Comparison of ENCODE assay signal across 24 mouse cellular contexts in the genomic region with DNA sequence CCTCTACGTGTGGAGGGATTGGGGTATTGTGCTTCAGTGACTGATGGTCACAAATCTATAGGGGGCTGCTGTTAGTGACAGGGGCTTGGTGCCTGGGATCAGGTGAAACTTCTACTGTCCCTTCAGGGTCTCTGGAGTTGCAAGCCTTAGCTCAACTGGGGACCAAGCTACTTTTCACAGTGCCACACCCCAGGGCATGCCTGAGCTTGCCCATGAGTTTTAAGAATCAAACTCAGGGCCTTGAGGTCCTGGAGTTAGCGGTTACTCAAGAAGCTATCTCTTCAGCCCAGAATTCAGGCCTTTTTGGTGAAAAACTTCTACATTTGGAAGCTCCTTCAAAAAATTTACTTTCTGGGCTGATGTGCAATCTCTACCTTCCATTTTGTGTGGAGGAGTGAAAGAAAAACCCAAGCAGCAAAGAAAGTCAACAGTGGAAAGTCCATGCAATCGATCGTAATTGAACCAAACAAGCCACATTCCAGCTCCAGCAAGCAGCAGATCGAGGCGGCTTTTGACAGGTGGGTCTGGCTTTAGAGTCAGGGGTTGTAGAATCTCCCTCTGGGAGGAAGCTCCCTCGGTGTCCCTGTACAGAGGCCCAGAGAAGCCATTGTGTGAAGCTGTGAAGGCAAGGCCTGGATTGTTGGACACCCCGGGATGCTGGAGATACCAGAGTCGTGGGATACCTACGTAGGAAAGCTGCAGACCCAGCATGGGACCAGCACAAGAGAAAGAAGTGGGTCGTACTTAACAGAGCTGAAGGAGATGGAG. TPM values are rescaled to one million over a fixed set of nuclear protein-coding genes. Genes with fewer than 3 reads are reported as not detected.
DNase-seq lines count a peak whose midpoint lies in the region; ATAC-seq and TF ChIP-seq lines count a peak whose summit lies in the region.
"Had no signal": no experiment of that assay in that cellular context is flagged by ENCODE, and none has a peak within 500 bp of the region (broad histone marks: within the 10 kb centered on the region; RNA-seq: fewer than 3 reads in every experiment).

No protein-coding gene starts in this region.

- no peak for DNase-seq in embryonic facial prominence, embryonic 14.5 days (ENCODE audit: low spot score)
- no peak for DNase-seq in embryonic facial prominence, embryonic 10.5 days (ENCODE audit: low spot score)
- no peak for DNase-seq in CH12.LX (ENCODE audit: extremely low read depth)
- no peak for DNase-seq in gastrocnemius, postnatal 10 days
- DNase-seq in hindbrain, embryonic 11.5 days (ENCODE audit: low spot score): no peak
- DNase-seq in left cerebral cortex, postnatal 25 days (ENCODE audit: low spot score in 2 of 2): no peak
- DNase-seq: cerebellum, postnatal 10 days; embryo, embryonic 11 days; heart, postnatal 10 days; kidney, postnatal 4 days; left cerebral cortex, postnatal 4 days; lung, embryonic 14.5 days; lung, postnatal 4 days; right cerebral cortex, postnatal 14 days; thymus, postnatal 4 days had no signal

- in situ Hi-C loops in CH12.LX (cut with MboI; ENCODE audit: low pct_ligation_motif_present, low pct_unique_long_range_greater_than_20kb, low sequenced_read_pairs): no loop called here

- no peaks in the 10 kb centered on the region for H3K9me3 ChIP-seq in embryonic facial prominence, embryonic 14.5 days (ENCODE audit: control insufficient read depth, low read length)
- H3K9me3 ChIP-seq in embryonic facial prominence, embryonic 10.5 days: no peaks in the 10 kb centered on the region
- H3K9me3 ChIP-seq in CH12.LX (replicated peaks; ENCODE audit: low read length): no peaks in the 10 kb centered on the region
- H3K9me3 ChIP-seq in embryonic facial prominence, embryonic 15.5 days (replicated peaks): no peaks in the 10 kb centered on the region
- no peaks in the 10 kb centered on the region for H3K9me3 ChIP-seq in liver, embryonic 16.5 days (replicated peaks; ENCODE audit: control insufficient read depth, low read length)
- H3K9me3 ChIP-seq in hindbrain, embryonic 11.5 days (ENCODE audit: control insufficient read depth, low read length): no peaks in the 10 kb centered on the region
- H3K9me3 ChIP-seq: hindbrain, embryonic 15.5 days; midbrain, embryonic 10.5 days; neural tube, embryonic 12.5 days had no signal

- no peak for TF ChIP-seq CTCF in CH12.LX (conservative IDR thresholded peaks at IDR 0.05 in 1 of 2, IDR thresholded peaks at IDR 0.05 in 1 of 2; ENCODE audit: low read depth in 2 of 2, low read length in 2 of 2)

- H3K4me3 ChIP-seq in embryonic facial prominence, embryonic 14.5 days (ENCODE audit: low read depth, low read length): no peak overlapping the region
- H3K4me3 ChIP-seq in embryonic facial prominence, embryonic 10.5 days: no peak overlapping the region
- H3K4me3 ChIP-seq in CH12.LX (replicated peaks in 1 of 3; ENCODE audit: low read depth in 2 of 3, low read length in 2 of 3, poor library complexity in 1 of 3): peak overlapping the region; percentile 3 to 77 (median 60)
- H3K4me3 ChIP-seq in embryonic facial prominence, embryonic 15.5 days (replicated peaks): no peak overlapping the region
- H3K4me3 ChIP-seq in liver, embryonic 16.5 days (ENCODE audit: low read depth, low read length): peak overlapping the region; percentile 23
- no peak overlapping the region for H3K4me3 ChIP-seq in hindbrain, embryonic 11.5 days (ENCODE audit: low read depth, low read length)
- H3K4me3 ChIP-seq: hindbrain, embryonic 15.5 days; midbrain, embryonic 10.5 days; neural tube, embryonic 12.5 days had no signal

- H3K9ac ChIP-seq in embryonic facial prominence, embryonic 14.5 days (ENCODE audit: low read depth, low read length): no peak overlapping the region
- peak overlapping the region; percentile 99 for H3K9ac ChIP-seq in CH12.LX (ENCODE audit: insufficient read depth, low read depth)
- no peak overlapping the region for H3K9ac ChIP-seq in embryonic facial prominence, embryonic 15.5 days
- H3K9ac ChIP-seq in liver, embryonic 16.5 days (ENCODE audit: low read depth, low read length): no peak overlapping the region
- H3K9ac ChIP-seq in hindbrain, embryonic 11.5 days (ENCODE audit: low read depth, low read length): no peak overlapping the region
- H3K9ac ChIP-seq: hindbrain, embryonic 15.5 days; lung, embryonic 14.5 days; neural tube, embryonic 12.5 days had no signal

- intact Hi-C loops in left cerebral cortex, postnatal 25 days (cut with DNase I): loop anchor here (5.0 kb wide), 1 partner anchor 243 kb away; a partner anchor contains a TSS

- peaks cover 41% of the 10 kb centered on the region for H3K79me2 ChIP-seq in CH12.LX (replicated peaks; ENCODE audit: control insufficient read depth, extremely low read depth, insufficient read depth, poor library complexity, severe bottlenecking)

- H3K4me2 ChIP-seq in embryonic facial prominence, embryonic 14.5 days (ENCODE audit: low read depth, low read length): no peak overlapping the region
- peak overlapping the region; percentile 80; the same call in 1 of the 2 replicates for H3K4me2 ChIP-seq in CH12.LX (ENCODE audit: insufficient read depth, low read depth, poor library complexity, severe bottlenecking)
- H3K4me2 ChIP-seq in embryonic facial prominence, embryonic 15.5 days (replicated peaks): no peak overlapping the region
- H3K4me2 ChIP-seq in liver, embryonic 16.5 days (ENCODE audit: low read depth, low read length): peak overlapping the region; percentile 10
- H3K4me2 ChIP-seq in hindbrain, embryonic 11.5 days (replicated peaks; ENCODE audit: low read depth, low read length): no peak overlapping the region
- H3K4me2 ChIP-seq: hindbrain, embryonic 15.5 days; lung, embryonic 14.5 days; neural tube, embryonic 12.5 days had no signal

- WGBS in embryonic facial prominence, embryonic 14.5 days: 65% methylated on average over 11 of the region's 11 CpGs
- 64% methylated on average over 11 of the region's 11 CpGs for WGBS in embryonic facial prominence, embryonic 10.5 days
- WGBS in embryonic facial prominence, embryonic 15.5 days: 59% methylated on average over 11 of the region's 11 CpGs
- 50% methylated on average over 11 of the region's 11 CpGs for WGBS in liver, embryonic 16.5 days (ENCODE audit: insufficient replicate concordance)
- 63% methylated on average over 11 of the region's 11 CpGs for WGBS in hindbrain, embryonic 11.5 days

- ATAC-seq in embryonic facial prominence, embryonic 14.5 days (ENCODE audit: low read depth): no peak
- no peak for ATAC-seq in embryonic facial prominence, embryonic 15.5 days (ENCODE audit: insufficient number of reproducible peaks, low FRiP score, low TSS enrichment, low read depth)
- no peak for ATAC-seq in liver, embryonic 16.5 days (ENCODE audit: low read depth)
- no peak for ATAC-seq in hindbrain, embryonic 11.5 days (ENCODE audit: low FRiP score)
- ATAC-seq: CD4-positive, CD25-positive, alpha-beta regulatory T cell, adult 4 months; forebrain, embryonic 16.5 days; Patski had no signal

- peaks cover 6% of the 10 kb centered on the region for H3K4me1 ChIP-seq in embryonic facial prominence, embryonic 14.5 days (ENCODE audit: control insufficient read depth, insufficient read depth, low read length)
- H3K4me1 ChIP-seq in embryonic facial prominence, embryonic 10.5 days: peaks cover 10% of the 10 kb centered on the region
- H3K4me1 ChIP-seq in CH12.LX (ENCODE audit: control insufficient read depth in 1 of 2, insufficient read depth in 2 of 2): peaks cover 10 to 21% of the 10 kb centered on the region in 2 experiments
- peaks cover 7% of the 10 kb centered on the region for H3K4me1 ChIP-seq in embryonic facial prominence, embryonic 15.5 days
- H3K4me1 ChIP-seq in liver, embryonic 16.5 days (ENCODE audit: control insufficient read depth, low read depth, low read length): peaks cover 7% of the 10 kb centered on the region
- no peaks in the 10 kb centered on the region for H3K4me1 ChIP-seq in hindbrain, embryonic 11.5 days (replicated peaks; ENCODE audit: control insufficient read depth, insufficient read depth, low read length)

- TF ChIP-seq EP300 in CH12.LX (IDR thresholded peaks at IDR 0.05; ENCODE audit: low read length): peak; percentile 59

- H3K27ac ChIP-seq in embryonic facial prominence, embryonic 14.5 days (replicated peaks; ENCODE audit: low read depth, low read length): peak overlapping the region; percentile 44; the same call in 1 of the 2 replicates
- H3K27ac ChIP-seq in embryonic facial prominence, embryonic 10.5 days (replicated peaks): no peak overlapping the region
- peak overlapping the region; percentile 92 for H3K27ac ChIP-seq in CH12.LX (ENCODE audit: insufficient read depth, low read depth)
- H3K27ac ChIP-seq in embryonic facial prominence, embryonic 15.5 days (replicated peaks): 0 out of 2 replicates have a peak overlapping the region, but pooled peaks have one; percentile 11
- peak overlapping the region; percentile 54 for H3K27ac ChIP-seq in liver, embryonic 16.5 days (ENCODE audit: low read length)
- H3K27ac ChIP-seq in hindbrain, embryonic 11.5 days (ENCODE audit: low read depth, low read length): no peak overlapping the region
- H3K27ac ChIP-seq: hindbrain, embryonic 15.5 days; midbrain, embryonic 10.5 days; neural tube, embryonic 12.5 days had no signal

- H3K36me3 ChIP-seq in embryonic facial prominence, embryonic 14.5 days (ENCODE audit: control insufficient read depth, insufficient read depth, low read length): peaks cover 2% of the 10 kb centered on the region; the same call in 1 of the 2 replicates
- peaks cover 3% of the 10 kb centered on the region for H3K36me3 ChIP-seq in embryonic facial prominence, embryonic 10.5 days (replicated peaks)
- H3K36me3 ChIP-seq in CH12.LX (replicated peaks in 1 of 2; ENCODE audit: control insufficient read depth in 1 of 2, insufficient read depth in 1 of 2, low read length in 1 of 2): peaks cover under 1 to 5% of the 10 kb centered on the region in 2 experiments
- 0 out of 2 replicates have a peak, but pooled peaks cover 1% of the 10 kb centered on the region for H3K36me3 ChIP-seq in embryonic facial prominence, embryonic 15.5 days
- H3K36me3 ChIP-seq in liver, embryonic 16.5 days (ENCODE audit: control insufficient read depth, insufficient read depth): no peaks in the 10 kb centered on the region
- no peaks in the 10 kb centered on the region for H3K36me3 ChIP-seq in hindbrain, embryonic 11.5 days (ENCODE audit: control insufficient read depth, insufficient read depth, low read length)
- H3K36me3 ChIP-seq: hindbrain, embryonic 15.5 days; neural tube, embryonic 12.5 days had no signal

- TF ChIP-seq POLR2A in CH12.LX (IDR thresholded peaks at IDR 0.05; ENCODE audit: low read depth, low read length): peak; percentile 54

- H3K27me3 ChIP-seq in embryonic facial prominence, embryonic 14.5 days (replicated peaks; ENCODE audit: control insufficient read depth, insufficient read depth, low read length): no peaks in the 10 kb centered on the region
- no peaks in the 10 kb centered on the region for H3K27me3 ChIP-seq in embryonic facial prominence, embryonic 10.5 days (replicated peaks; ENCODE audit: low read depth, poor library complexity, severe bottlenecking)
- no peaks in the 10 kb centered on the region for H3K27me3 ChIP-seq in CH12.LX (replicated peaks)
- H3K27me3 ChIP-seq in embryonic facial prominence, embryonic 15.5 days: no peaks in the 10 kb centered on the region
- no peaks in the 10 kb centered on the region for H3K27me3 ChIP-seq in liver, embryonic 16.5 days (ENCODE audit: control insufficient read depth, insufficient read depth, low read depth, low read length)
- no peaks in the 10 kb centered on the region for H3K27me3 ChIP-seq in hindbrain, embryonic 11.5 days (ENCODE audit: control insufficient read depth, insufficient read depth, low read length)
- H3K27me3 ChIP-seq: hindbrain, embryonic 15.5 days; neural tube, embryonic 12.5 days; Patski had no signal

- dilution Hi-C loops in CH12.LX (cut with MboI; ENCODE audit: extremely low pct_ligation_motif_present, extremely low pct_unique_long_range_greater_than_20kb, low sequenced_read_pairs): no loop called here

- no peak for TF ChIP-seq RAD21 in CH12.LX (IDR thresholded peaks at IDR 0.05; ENCODE audit: low read depth, low read length)

RNA-seq across cellular contexts. Expression of a gene that starts 3.3 kb away (rescaled TPM):
- polyA plus RNA-seq in embryonic facial prominence, embryonic 14.5 days (2014; fragmentation: Nextera tagmentation; extraction: Ambion mirVana): 11.0 and 11.5 TPM in 2 replicates
- polyA plus RNA-seq in embryonic facial prominence, embryonic 10.5 days (2016; fragmentation: Nextera tagmentation; extraction: Ambion mirVana): 5.0 and 6.3 TPM in 2 replicates
- 4.0 and 4.7 TPM in 2 replicates for total RNA-seq in CH12.LX (2012; rRNA removed)
- 2.7 and 2.8 TPM in 2 replicates for total RNA-seq in CH12.LX (2014; rRNA removed)
- 6.3 and 8.2 TPM in 2 replicates for polyA plus RNA-seq in CH12.LX (2012; ENCODE audit: insufficient read length, low read depth)
- polyA plus RNA-seq in embryonic facial prominence, embryonic 15.5 days (2015; fragmentation: Nextera tagmentation; extraction: Ambion mirVana): 5.5 and 6.6 TPM in 2 replicates
- 1.4 TPM in 2 replicates for polyA plus RNA-seq in liver, embryonic 16.5 days (2015; fragmentation: Nextera tagmentation; extraction: Ambion mirVana)
- 10 to 100 TPM; 42.4 to 56.6 TPM for total RNA-seq in gastrocnemius, postnatal 10 days (2021)
- 6.7 and 10.4 TPM in 2 replicates for polyA plus RNA-seq in hindbrain, embryonic 11.5 days (2014; fragmentation: Nextera tagmentation; extraction: Ambion mirVana)
- 10 to 100 TPM; 21.6 to 32.3 TPM for total RNA-seq in left cerebral cortex, postnatal 25 days (2021)

RNA-seq across cellular contexts. Expression of a gene that starts 3.7 kb away (rescaled TPM):
- polyA plus RNA-seq in embryonic facial prominence, embryonic 14.5 days (2014; fragmentation: Nextera tagmentation; extraction: Ambion mirVana): not detected in 2 replicates
- not detected in 2 replicates for polyA plus RNA-seq in embryonic facial prominence, embryonic 10.5 days (2016; fragmentation: Nextera tagmentation; extraction: Ambion mirVana)
- 4.4 and 5.3 TPM in 2 replicates for total RNA-seq in CH12.LX (2012; rRNA removed)
- total RNA-seq in CH12.LX (2014; rRNA removed): 1.6 and 1.7 TPM in 2 replicates
- polyA plus RNA-seq in CH12.LX (2012; ENCODE audit: insufficient read length, low read depth): 2.9 and 3.7 TPM in 2 replicates
- not detected in 2 replicates for polyA plus RNA-seq in embryonic facial prominence, embryonic 15.5 days (2015; fragmentation: Nextera tagmentation; extraction: Ambion mirVana)
- not detected in 2 replicates for polyA plus RNA-seq in liver, embryonic 16.5 days (2015; fragmentation: Nextera tagmentation; extraction: Ambion mirVana)
- total RNA-seq in gastrocnemius, postnatal 10 days (2021): 10 to 100 TPM; 17.4 to 22.3 TPM
- not detected in 2 replicates for polyA plus RNA-seq in hindbrain, embryonic 11.5 days (2014; fragmentation: Nextera tagmentation; extraction: Ambion mirVana)
- total RNA-seq in left cerebral cortex, postnatal 25 days (2021): 1 to 10 TPM; 4.8 to 9.0 TPM
- polyA plus RNA-seq: CD4-positive, CD25-positive, alpha-beta regulatory T cell, adult 4 months; forebrain, embryonic 16.5 days; hindbrain, embryonic 15.5 days; kidney, embryonic 14.5 days; lung, embryonic 14.5 days; midbrain, embryonic 10.5 days; neural tube, embryonic 12.5 days had no signal

RNA-seq across cellular contexts. Expression of a gene that starts 25.5 kb away (rescaled TPM):
- polyA plus RNA-seq in embryonic facial prominence, embryonic 14.5 days (2014; fragmentation: Nextera tagmentation; extraction: Ambion mirVana): 0.11 and 0.80 TPM in 2 replicates
- 0.16 and 0.39 TPM in 2 replicates for polyA plus RNA-seq in embryonic facial prominence, embryonic 10.5 days (2016; fragmentation: Nextera tagmentation; extraction: Ambion mirVana)
- total RNA-seq in CH12.LX (2012; rRNA removed) (14.9 and 17.9 TPM in 2 replicates), CH12.LX (2014; rRNA removed) (14.2 and 16.1 TPM in 2 replicates)
- 15.0 and 15.6 TPM in 2 replicates for polyA plus RNA-seq in CH12.LX (2012; ENCODE audit: insufficient read length, low read depth)
- polyA plus RNA-seq in embryonic facial prominence, embryonic 15.5 days (2015; fragmentation: Nextera tagmentation; extraction: Ambion mirVana): 0.45 and 0.53 TPM in 2 replicates
- polyA plus RNA-seq in liver, embryonic 16.5 days (2015; fragmentation: Nextera tagmentation; extraction: Ambion mirVana): 0.51 and 0.78 TPM in 2 replicates
- under 1 TPM; 0.09 to 0.25 TPM for total RNA-seq in gastrocnemius, postnatal 10 days (2021)
- polyA plus RNA-seq in hindbrain, embryonic 11.5 days (2014; fragmentation: Nextera tagmentation; extraction: Ambion mirVana): 0.12 and 0.22 TPM in 2 replicates
- under 1 TPM; 0.16 to 0.41 TPM for total RNA-seq in left cerebral cortex, postnatal 25 days (2021)
- polyA plus RNA-seq: forebrain, embryonic 16.5 days; neural tube, embryonic 12.5 days had no signal

RNA-seq across cellular contexts. Expression of a gene that starts 54.3 kb away (rescaled TPM):
- 598 and 599 TPM in 2 replicates for polyA plus RNA-seq in embryonic facial prominence, embryonic 14.5 days (2014; fragmentation: Nextera tagmentation; extraction: Ambion mirVana)
- 907 and 930 TPM in 2 replicates for polyA plus RNA-seq in embryonic facial prominence, embryonic 10.5 days (2016; fragmentation: Nextera tagmentation; extraction: Ambion mirVana)
- 405 and 498 TPM in 2 replicates for total RNA-seq in CH12.LX (2012; rRNA removed)
- 877 and 995 TPM in 2 replicates for total RNA-seq in CH12.LX (2014; rRNA removed)
- 417 and 508 TPM in 2 replicates for polyA plus RNA-seq in CH12.LX (2012; ENCODE audit: insufficient read length, low read depth)
- 524 and 525 TPM in 2 replicates for polyA plus RNA-seq in embryonic facial prominence, embryonic 15.5 days (2015; fragmentation: Nextera tagmentation; extraction: Ambion mirVana)
- polyA plus RNA-seq in liver, embryonic 16.5 days (2015; fragmentation: Nextera tagmentation; extraction: Ambion mirVana): 275 and 323 TPM in 2 replicates
- total RNA-seq in gastrocnemius, postnatal 10 days (2021): 100 to 1,000 TPM in 1 of 2 experiments, 10 to 100 TPM in 1; 88.0 to 102 TPM
- 725 and 781 TPM in 2 replicates for polyA plus RNA-seq in hindbrain, embryonic 11.5 days (2014; fragmentation: Nextera tagmentation; extraction: Ambion mirVana)
- 10 to 100 TPM; 58.8 to 61.6 TPM for total RNA-seq in left cerebral cortex, postnatal 25 days (2021)

Comparison
In these comparisons a context has a peak if more than half of its experiments do, and no peak if none do; other contexts are left out.
1. H3K27ac ChIP-seq: peak in embryonic facial prominence, embryonic 14.5 days (single experiment), CH12.LX (single experiment), embryonic facial prominence, embryonic 15.5 days (single experiment) and liver, embryonic 16.5 days (single experiment); none in embryonic facial prominence, embryonic 10.5 days (single experiment) and hindbrain, embryonic 11.5 days (single experiment).
2. H3K4me2 ChIP-seq: peak in CH12.LX (single experiment) and liver, embryonic 16.5 days (single experiment); none in embryonic facial prominence, embryonic 14.5 days (single experiment), embryonic facial prominence, embryonic 15.5 days (single experiment) and hindbrain, embryonic 11.5 days (single experiment).
3. H3K4me3 ChIP-seq: peak in CH12.LX (3 of 3) and liver, embryonic 16.5 days (single experiment); none in embryonic facial prominence, embryonic 14.5 days (single experiment), embryonic facial prominence, embryonic 10.5 days (single experiment), embryonic facial prominence, embryonic 15.5 days (single experiment) and hindbrain, embryonic 11.5 days (single experiment).